Mouse (Mus musculus) G1E (cell line): ENCODE measurements around the gene Npc2. TPM values are rescaled to one million over a fixed set of nuclear protein-coding genes. Genes with fewer than 3 reads are reported as not detected.

Source experiments
- ATAC-seq: 2 replicates; pipeline ENCODE4 v1.8.0; 2016; ENCODE audit warnings: mild to moderate bottlenecking; ENCODE audit not compliant: insufficient number of reproducible peaks, poor library complexity, low FRiP score, severe bottlenecking; ENCODE audit errors: extremely low read depth
- DNase-seq: peaks from one replicate; pipeline ENCODE4 v3.0.0; 2012; ENCODE audit warnings: low spot score
- H3K27me3 ChIP-seq: 2 replicates; pipeline ENCODE4 v1.6.1; 2012; ENCODE audit warnings: mild to moderate bottlenecking, low read length, inconsistent platforms; ENCODE audit not compliant: insufficient read depth
- H3K36me3 ChIP-seq: replicated peaks from 2 replicates; pipeline ENCODE3; 2012; ENCODE audit warnings: mild to moderate bottlenecking, inconsistent platforms
- H3K4me1 ChIP-seq: 2 replicates; pipeline ENCODE4 v1.6.1; 2012; ENCODE audit warnings: low read depth, low read length, inconsistent platforms, mixed read lengths; ENCODE audit not compliant: insufficient read depth
- H3K4me3 ChIP-seq: 2 replicates; pipeline ENCODE4 v1.5.1; 2012; ENCODE audit warnings: low read depth, mild to moderate bottlenecking, inconsistent platforms, low read length, moderate library complexity, mixed read lengths
- H3K9me3 ChIP-seq: replicated peaks from 2 replicates; pipeline ENCODE4 v1.6.1; 2012; ENCODE audit warnings: inconsistent platforms
- CTCF ChIP-seq: IDR thresholded peaks from 2 replicates; pipeline ENCODE4 v1.5.1; 2012; ENCODE audit warnings: low read depth, low read length, inconsistent platforms, mixed read lengths
- GATA1 ChIP-seq: IDR thresholded peaks from 2 replicates; pipeline ENCODE4 v1.6.1; 2012; ENCODE audit warnings: borderline replicate concordance, low read length, inconsistent platforms, mixed read lengths
- GATA2 ChIP-seq: IDR thresholded peaks from 2 replicates; pipeline ENCODE4 v1.6.1; 2012; ENCODE audit warnings: low read depth, low read length, inconsistent platforms, borderline replicate concordance
- POLR2AphosphoS5 ChIP-seq: IDR thresholded peaks from 2 replicates; pipeline ENCODE4 v1.6.1; 2012; ENCODE audit warnings: low read depth, low read length, inconsistent platforms; ENCODE audit not compliant: insufficient replicate concordance
- TAL1 ChIP-seq: conservative IDR thresholded peaks from 2 replicates; pipeline ENCODE4 v1.6.1; 2012; ENCODE audit warnings: low read depth, low read length, inconsistent platforms, mixed read lengths
- polyA plus RNA-seq: library from polyadenylated mRNA; stranded (reverse); fragments of >175 nt; gene quantifications from 2 replicates; pipeline ENCODE4 v1.2.3, GENCODE M21; 2012
- total RNA-seq, 2 experiments: library from RNA; stranded (forward) in 1 of 2; stranded (reverse) in 1 of 2; fragments of 200-1000 nt in 1 of 2; fragments of >200 nt in 1 of 2; fragmentation: Nextera tagmentation in 1 of 2; gene quantifications; 2 replicates each; pipeline ENCODE4 v1.2.3; 2014 to 2017

The Npc2 gene
- total and polyA plus RNA-seq, 3 experiments, result 43.2 to 219 (median 110) TPM

DNA sequence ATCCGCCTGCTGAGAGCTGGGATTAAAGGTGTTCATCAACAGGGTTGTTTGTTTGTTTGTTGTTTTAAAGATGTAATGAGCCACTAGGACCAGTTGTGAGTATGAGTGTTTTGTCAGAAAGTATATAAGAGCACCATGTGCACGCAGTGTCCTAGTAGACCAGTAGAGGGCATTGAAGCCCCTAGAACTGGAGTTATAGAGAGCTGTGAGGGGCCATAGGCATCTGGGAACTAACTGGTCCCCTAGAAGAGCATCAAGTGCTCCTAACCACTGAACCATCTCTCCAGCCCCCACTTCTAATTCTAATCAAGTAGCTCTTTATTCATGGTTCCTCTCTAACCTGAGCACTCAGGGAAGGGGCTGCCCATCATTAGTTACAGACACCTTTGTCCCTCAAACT, 13.9 kb downstream of the Npc2 start:
- H3K9me3 ChIP-seq, result no peaks in the 10 kb centered on the region
- no peak overlapping the region for H3K4me3 ChIP-seq
- DNase-seq (no peak), ATAC-seq (no peak)
- no peaks in the 10 kb centered on the region for H3K27me3 ChIP-seq
- H3K4me1 ChIP-seq, result peaks cover 17% of the 10 kb centered on the region
- TF ChIP-seq CTCF (peak; percentile 50), GATA2 (no peak), TAL1 (no peak)
- H3K36me3 ChIP-seq, result peaks cover 92% of the 10 kb centered on the region

DNA sequence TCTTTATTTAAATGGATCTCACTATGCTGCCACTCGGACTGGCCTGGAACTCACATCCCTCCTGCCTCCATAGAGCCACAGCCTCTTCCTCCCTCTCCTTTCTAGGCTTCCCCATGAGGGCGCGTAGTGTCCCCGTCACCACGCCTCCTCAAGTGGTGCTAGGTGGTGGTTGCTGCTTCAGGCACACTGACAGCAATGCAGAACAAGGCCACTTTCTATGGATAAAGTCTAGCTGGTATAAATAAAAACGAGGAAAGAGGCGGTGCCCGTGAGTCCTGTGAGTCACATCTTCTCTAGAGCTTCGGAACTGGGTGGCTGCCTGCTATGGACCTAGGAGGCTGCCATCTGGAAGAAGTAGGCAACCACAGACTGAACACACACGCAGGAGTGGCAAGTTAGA, 16.9 kb downstream of the Npc2 start:
- DNase-seq, result no peak
- H3K9me3 ChIP-seq, result no peaks in the 10 kb centered on the region
- peaks cover 64% of the 10 kb centered on the region for H3K36me3 ChIP-seq
- ATAC-seq, result no peak
- peaks cover 5% of the 10 kb centered on the region; the same call in 1 of the 2 replicates for H3K4me1 ChIP-seq
- H3K27me3 ChIP-seq, result peaks cover 14% of the 10 kb centered on the region
- H3K4me3 ChIP-seq, result no peak overlapping the region
- TF ChIP-seq GATA2 (no peak), TAL1 (no peak), CTCF (no peak), GATA1 (no peak), POLR2AphosphoS5 (no peak)

DNA sequence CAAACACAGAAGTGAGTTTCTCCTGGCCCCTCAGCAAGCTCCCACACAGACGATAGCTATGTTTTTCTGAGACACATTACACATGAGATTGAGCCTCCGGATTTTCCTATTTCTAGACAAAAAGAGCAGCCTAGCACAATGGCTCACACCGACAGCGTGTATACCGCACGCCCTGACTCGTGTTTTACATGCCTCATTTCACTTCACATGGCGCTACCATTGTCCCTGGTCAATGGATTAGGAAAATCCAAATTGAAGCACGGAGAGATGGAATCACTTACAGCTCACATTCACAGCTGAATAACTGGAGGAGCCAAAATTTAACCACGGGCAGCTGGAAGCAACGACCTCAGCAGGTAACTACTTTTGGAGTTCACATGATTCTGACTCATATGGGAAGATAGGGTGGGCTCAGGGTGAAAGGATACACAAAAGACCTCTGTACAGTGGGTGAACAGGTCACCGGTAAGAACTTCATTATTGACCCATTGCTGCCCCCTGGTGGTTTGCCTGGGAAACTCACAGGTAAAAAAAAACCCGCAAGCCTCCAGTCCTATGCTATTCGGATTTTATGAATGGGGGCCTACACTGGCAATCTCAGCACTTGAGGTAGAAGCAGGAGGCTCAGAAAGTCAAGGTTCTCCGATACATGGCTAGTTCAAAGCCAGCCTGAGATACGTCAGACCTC, 17.8 kb downstream of the Npc2 start:
- peak; percentile 28; the same call in 1 of the 2 replicates for ATAC-seq
- TF ChIP-seq GATA1 (no peak), CTCF (peak; percentile 47)
- peak; percentile 65 for DNase-seq
- peaks cover 19% of the 10 kb centered on the region for H3K27me3 ChIP-seq
- peaks cover 56% of the 10 kb centered on the region for H3K36me3 ChIP-seq
- no peak overlapping the region for H3K4me3 ChIP-seq
- no peaks in the 10 kb centered on the region for H3K9me3 ChIP-seq
- H3K4me1 ChIP-seq, result no peaks in the 10 kb centered on the region

- Histone ChIP-seq H3K4me1 (no peaks in the 10 kb centered on the region), H3K36me3 (peaks cover 30% of the 10 kb centered on the region), H3K4me3 (no peak overlapping the region), H3K9me3 (no peaks in the 10 kb centered on the region), H3K27me3 (peaks cover 34% of the 10 kb centered on the region)
- TF ChIP-seq POLR2AphosphoS5 (no peak), TAL1 (no peak), CTCF (no peak), GATA2 (no peak), GATA1 (no peak)
- no peak for ATAC-seq
- no peak for DNase-seq
Observed at GRCm38 (mm10) chr12:84752131-84752977, 20.6 kb downstream of the Npc2 start.

- no peak for TF ChIP-seq TAL1
- TF ChIP-seq GATA1, result no peak
- TF ChIP-seq POLR2AphosphoS5, result no peak
- TF ChIP-seq CTCF, result no peak
- no peak for TF ChIP-seq GATA2
- Histone ChIP-seq H3K4me1 (no peaks in the 10 kb centered on the region), H3K9me3 (no peaks in the 10 kb centered on the region), H3K27me3 (peaks cover 46% of the 10 kb centered on the region), H3K36me3 (peaks cover 13% of the 10 kb centered on the region), H3K4me3 (no peak overlapping the region)
- DNase-seq (no peak), ATAC-seq (no peak)
Observed at GRCm38 (mm10) chr12:84750661-84751060, 22.3 kb downstream of the Npc2 start.

DNA sequence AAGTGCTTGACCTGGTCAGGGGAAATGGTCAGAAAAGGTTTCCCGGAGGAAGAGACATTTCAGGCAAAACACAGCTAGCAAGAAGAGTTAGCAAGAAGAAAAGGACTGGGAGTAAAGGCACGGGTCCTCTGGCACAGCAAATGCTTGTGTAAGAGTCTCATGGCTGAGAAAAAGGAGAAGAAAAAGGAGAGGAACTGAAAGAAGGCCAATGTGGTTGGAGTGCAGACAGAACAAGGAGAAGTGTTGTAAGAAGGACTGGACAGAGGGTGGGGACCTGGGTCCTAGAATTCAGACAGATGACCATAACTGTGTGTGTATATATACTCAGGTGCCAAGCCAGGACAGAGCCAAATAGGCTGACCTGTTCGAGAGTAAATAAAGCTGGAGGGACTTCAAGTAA, 24.8 kb downstream of the Npc2 start:
- ATAC-seq (no peak), DNase-seq (no peak)
- peaks cover 55% of the 10 kb centered on the region for H3K27me3 ChIP-seq
- H3K4me3 ChIP-seq, result no peak overlapping the region
- H3K4me1 ChIP-seq, result no peaks in the 10 kb centered on the region
- TF ChIP-seq TAL1 (no peak), POLR2AphosphoS5 (no peak), GATA2 (no peak), GATA1 (no peak), CTCF (no peak)
- no peaks in the 10 kb centered on the region for H3K9me3 ChIP-seq
- H3K36me3 ChIP-seq, result no peaks in the 10 kb centered on the region
